Mouse (Mus musculus) liver, embryonic 14.5 days (tissue): Measurements from ENCODE around the gene Xntrpc. TPM values are rescaled to one million over a fixed set of nuclear protein-coding genes. Genes with fewer than 3 reads are reported as not detected.

ENCODE experiments used
- ATAC-seq: fragments of 200-750 bp; cut with Nextera tagmentation; 2 replicates; pipeline ENCODE4 v1.8.0; 2017; ENCODE audit warnings: moderate number of reproducible peaks, mild to moderate bottlenecking, moderate library complexity; ENCODE audit not compliant: insufficient read depth
- DNase-seq, 3 experiments: peaks; one replicate each; pipeline ENCODE4 v3.0.0-alpha.2; 2012 to 2013; ENCODE audit warnings: low read depth in 3 of 3, low spot score in 3 of 3
- H3K27ac ChIP-seq: fragments of 300-500 bp; sonication (generic); 2 replicates; pipeline ENCODE4 v1.5.1; 2014; ENCODE audit warnings: moderate library complexity, mild to moderate bottlenecking, control low read depth, inconsistent platforms
- H3K27me3 ChIP-seq: fragments of 300-500 bp; sonication (generic); 2 replicates; pipeline ENCODE4 v1.6.1; 2014; ENCODE audit warnings: mild to moderate bottlenecking, low read length, moderate library complexity; ENCODE audit not compliant: control insufficient read depth, insufficient read depth
- H3K36me3 ChIP-seq: fragments of 300-500 bp; sonication (generic); replicated peaks from 2 replicates; pipeline ENCODE4 v1.6.1; 2014; ENCODE audit warnings: low read depth; ENCODE audit not compliant: control insufficient read depth, insufficient read depth
- H3K4me1 ChIP-seq, 2 experiments: fragments of 200-500 bp in 1 of 2; fragments of 300-500 bp in 1 of 2; sonication (generic) in 1 of 2; replicated peaks; 2 replicates each; pipeline ENCODE4 v1.6.1; 2012 to 2014; ENCODE audit warnings: antibody characterized with exemption in 1 of 2, inconsistent platforms in 1 of 2, low read length in 1 of 2; ENCODE audit not compliant: control insufficient read depth in 2 of 2, insufficient read depth in 2 of 2
- H3K4me2 ChIP-seq: fragments of 300-500 bp; sonication (generic); 2 replicates; pipeline ENCODE4 v1.6.1; 2014; ENCODE audit warnings: low read depth, mild to moderate bottlenecking, control low read depth, moderate library complexity
- H3K4me3 ChIP-seq, 2 experiments: fragments of 200-500 bp in 1 of 2; fragments of 300-500 bp in 1 of 2; sonication (generic) in 1 of 2; 2 replicates each; pipeline ENCODE4 v1.5.1; 2012 to 2014; ENCODE audit warnings: low read depth in 2 of 2, low read length in 2 of 2, mild to moderate bottlenecking in 2 of 2, control low read depth in 1 of 2, inconsistent platforms in 1 of 2, moderate library complexity in 1 of 2; ENCODE audit not compliant: insufficient read depth in 1 of 2
- H3K9ac ChIP-seq: fragments of 300-500 bp; sonication (generic); replicated peaks from 2 replicates; pipeline ENCODE4 v1.6.1; 2014; ENCODE audit warnings: mild to moderate bottlenecking, control low read depth, moderate library complexity
- H3K9me3 ChIP-seq: fragments of 300-500 bp; sonication (generic); 2 replicates; pipeline ENCODE4 v1.6.1; 2016; ENCODE audit warnings: low read length, mixed read lengths; ENCODE audit not compliant: control insufficient read depth
- CTCF ChIP-seq: IDR thresholded peaks from 2 replicates; pipeline ENCODE4 v1.5.1; 2016; ENCODE audit warnings: antibody characterized with exemption, low read depth, control low read depth
- EP300 ChIP-seq: IDR thresholded peaks from 2 replicates; pipeline ENCODE4 v1.6.1; 2016; ENCODE audit warnings: antibody characterized with exemption, low read depth
- WGBS: fragments of 180-500 bp; shearing (Covaris S2); extraction: QIAGEN DNeasy Blood & Tissue Kit; methylation state at CpG from one replicate; pipeline ENCODE4 v1.1.7; 2014; ENCODE audit not compliant: insufficient replicate concordance; 5-methylcytosine and 5-hydroxymethylcytosine counted together
- polyA plus RNA-seq, 2 experiments: library from polyadenylated mRNA; depleted of rRNA in 1 of 2; stranded (reverse) in 1 of 2; unstranded in 1 of 2; fragments of >200 nt; fragmentation: Nextera tagmentation in 1 of 2; extraction: Ambion mirVana in 1 of 2; gene quantifications; 2 replicates each; pipeline versions ENCODE4 v1.2.1 to v1.2.3; 2012 to 2014

The Xntrpc gene
- polyA plus RNA-seq, 2 experiments = 0.36 to 1.1 TPM

GRCm38 (mm10) chr7:102087336-102087735 lies 21.8 kb downstream of the Xntrpc start:
- ATAC-seq (no peak), DNase-seq (no peak)
- Histone ChIP-seq H3K4me3 (no peak overlapping the region), H3K27me3 (no peaks in the 10 kb centered on the region), H3K9ac (no peak overlapping the region), H3K4me1 (no peaks in the 10 kb centered on the region), H3K9me3 (no peaks in the 10 kb centered on the region), H3K4me2 (no peak overlapping the region), H3K27ac (no peak overlapping the region), H3K36me3 (peaks cover 2% of the 10 kb centered on the region)
- WGBS = 64% methylated on average over 4 of the region's 4 CpGs
- TF ChIP-seq EP300 (no peak), CTCF (no peak)

- H3K4me3 ChIP-seq = peak overlapping the region; percentile 50
- ATAC-seq (peak; percentile 51; the same call in 1 of the 2 replicates), DNase-seq (peak in 1 of 3 experiments; percentile 32)
- H3K4me2 ChIP-seq = peak overlapping the region; percentile 75
- 6% methylated on average over 30 of the region's 30 CpGs for WGBS
- TF ChIP-seq CTCF (no peak), EP300 (no peak)
- H3K27me3 ChIP-seq = no peaks in the 10 kb centered on the region; the same call in none of the 2 replicates
- H3K36me3 ChIP-seq = no peaks in the 10 kb centered on the region
- H3K4me1 ChIP-seq = peaks cover 10 to 30% of the 10 kb centered on the region in 2 experiments
- H3K27ac ChIP-seq = no peak overlapping the region
- peak overlapping the region; percentile 34 for H3K9ac ChIP-seq
- no peaks in the 10 kb centered on the region for H3K9me3 ChIP-seq
These were observed 34.5 kb downstream of the Xntrpc start for GRCm38 (mm10) chr7:102099760-102100661.

GRCm38 (mm10) chr7:102100868-102101267 lies 35.4 kb downstream of the Xntrpc start:
- Histone ChIP-seq H3K36me3 (no peaks in the 10 kb centered on the region), H3K4me2 (no peak overlapping the region), H3K27me3 (no peaks in the 10 kb centered on the region; the same call in none of the 2 replicates), H3K27ac (no peak overlapping the region), H3K9me3 (no peaks in the 10 kb centered on the region), H3K9ac (no peak overlapping the region), H3K4me1 (peaks cover 10 to 30% of the 10 kb centered on the region in 2 experiments), H3K4me3 (no peak overlapping the region)
- DNase-seq (no peak), ATAC-seq (no peak)
- TF ChIP-seq CTCF (no peak), EP300 (no peak)
- WGBS = 52% methylated on average over 5 of the region's 5 CpGs

- ATAC-seq = no peak
These were observed 36.0 kb downstream of the Xntrpc start, which contains the start of gene Art1 for GRCm38 (mm10) chr7:102101487-102101886. TSS of gene Art1 (plus strand) at chr7:102101743.

GRCm38 (mm10) chr7:102102241-102102640 lies 36.7 kb downstream of the Xntrpc start:
- no peak for DNase-seq
- no peak for TF ChIP-seq EP300
- 63% methylated on average over 8 of the region's 8 CpGs for WGBS

More at GRCm38 (mm10) chr7:102101487-102101886, 36.0 kb downstream of the Xntrpc start, which contains the start of gene Art1:
- TF ChIP-seq EP300 = no peak
- no peak for TF ChIP-seq CTCF
- peaks cover 10 to 30% of the 10 kb centered on the region in 2 experiments for H3K4me1 ChIP-seq
- no peak within 1 kb of the TSS for H3K4me3 ChIP-seq
- 60% methylated on average over 5 of the region's 5 CpGs for WGBS
- H3K36me3 ChIP-seq = no peaks in the 10 kb centered on the region
- no peaks in the 10 kb centered on the region; the same call in none of the 2 replicates for H3K27me3 ChIP-seq
- no peak for DNase-seq
- H3K9me3 ChIP-seq = no peaks in the 10 kb centered on the region
- H3K4me2 ChIP-seq = peak within 1 kb of the TSS; percentile 75; the same call in 1 of the 2 replicates
- H3K9ac ChIP-seq = no peak within 1 kb of the TSS
- no peak within 1 kb of the TSS for H3K27ac ChIP-seq

More at GRCm38 (mm10) chr7:102102241-102102640, 36.7 kb downstream of the Xntrpc start:
- Histone ChIP-seq H3K27me3 (no peaks in the 10 kb centered on the region; the same call in none of the 2 replicates), H3K4me2 (no peak overlapping the region), H3K27ac (no peak overlapping the region), H3K9me3 (no peaks in the 10 kb centered on the region), H3K9ac (no peak overlapping the region), H3K36me3 (no peaks in the 10 kb centered on the region), H3K4me3 (no peak overlapping the region), H3K4me1 (peaks cover 10 to 30% of the 10 kb centered on the region in 2 experiments)
- no peak for ATAC-seq
